Mouse (Mus musculus) small intestine, adult 2 months (tissue): ENCODE measurements at regions not wholly inside any gene's neighbourhood (a gene's known extent, or its start where the extent isn't known, plus 50 kb on each side); places are given as distances from the start of the nearest gene placed in this dataset.

Experiments
- CTCF ChIP-seq: fragments of 200-500 bp; IDR thresholded peaks from 2 replicates; pipeline ENCODE4 v1.5.1; 2012; ENCODE audit warnings: low read depth, mild to moderate bottlenecking, control low read depth, inconsistent platforms, low read length, moderate library complexity, mixed read lengths; ENCODE audit not compliant: insufficient replicate concordance, insufficient read length; ENCODE audit errors: extremely low read depth
- POLR2A ChIP-seq: fragments of 200-500 bp; IDR thresholded peaks from 2 replicates; pipeline ENCODE4 v1.6.1; 2012; ENCODE audit warnings: low read depth, mild to moderate bottlenecking, control low read depth, inconsistent platforms, low read length, moderate library complexity

GRCm38 (mm10) chr1:69452910-69453309, 234.1 kb downstream of the Ikzf2 start:
- no peak for TF ChIP-seq CTCF
- TF ChIP-seq POLR2A: no peak
